Comparison of ENCODE assay signal across 21 mouse cellular contexts in genomic region chr11:94362101-94362500, GRCm38 (mm10). TPM values are rescaled to one million over a fixed set of nuclear protein-coding genes. Genes with fewer than 3 reads are reported as not detected.
DNase-seq lines count a peak whose midpoint lies in the region; ATAC-seq and TF ChIP-seq lines count a peak whose summit lies in the region.
"Had no signal": no experiment of that assay in that cellular context is flagged by ENCODE, and none has a peak within 500 bp of the region (broad histone marks: within the 10 kb centered on the region; RNA-seq: fewer than 3 reads in every experiment).

No protein-coding gene starts in this region.

- no peak overlapping the region for H3K9ac ChIP-seq in liver, postnatal 0 days (replicated peaks)
- H3K9ac ChIP-seq in liver, embryonic 11.5 days (ENCODE audit: low read depth, low read length) = no peak overlapping the region
- H3K9ac ChIP-seq: embryonic facial prominence, embryonic 13.5 days; embryonic facial prominence, embryonic 15.5 days; forebrain, embryonic 12.5 days had no signal

- TF ChIP-seq POLR2A in cerebellum, adult 2 months (IDR thresholded peaks at IDR 0.05; ENCODE audit: borderline replicate concordance, insufficient read depth, low read length) = no peak

- TF ChIP-seq EP300 in liver, postnatal 0 days (IDR thresholded peaks at IDR 0.05; ENCODE audit: low read depth) = no peak

- DNase-seq in cerebellum, adult 2 months = no peak
- no peak for DNase-seq in cerebellum, adult 18-20 months
- DNase-seq in liver, postnatal 0 days = no peak
- DNase-seq in liver, embryonic 11.5 days (ENCODE audit: low spot score) = no peak
- peak; percentile 54 for DNase-seq in adipocyte (ENCODE audit: low spot score)
- DNase-seq: adrenal gland, adult 2 months; adrenal gland, postnatal 10 days; adrenal gland, postnatal 25 days; B cell, adult 2 months; embryo, embryonic 11 days had no signal

- H3K9me3 ChIP-seq in liver, postnatal 0 days (ENCODE audit: low read length) = 0 out of 2 replicates have a peak, but pooled peaks cover 2% of the 10 kb centered on the region
- H3K9me3 ChIP-seq in liver, embryonic 11.5 days (ENCODE audit: control insufficient read depth, low read length) = no peaks in the 10 kb centered on the region
- H3K9me3 ChIP-seq: embryonic facial prominence, embryonic 13.5 days; embryonic facial prominence, embryonic 15.5 days; forebrain, embryonic 10.5 days; forebrain, embryonic 12.5 days; G1E had no signal

- 0 out of 2 replicates have a peak overlapping the region, but pooled peaks have one; percentile 55 for H3K27ac ChIP-seq in cerebellum, adult 2 months (ENCODE audit: insufficient read depth, low read length)
- H3K27ac ChIP-seq in liver, postnatal 0 days (ENCODE audit: low read depth) = no peak overlapping the region
- H3K27ac ChIP-seq in liver, embryonic 11.5 days (ENCODE audit: low read depth, low read length) = no peak overlapping the region
- H3K27ac ChIP-seq: embryonic facial prominence, embryonic 13.5 days; embryonic facial prominence, embryonic 15.5 days; forebrain, embryonic 10.5 days; forebrain, embryonic 12.5 days had no signal

- no peak overlapping the region for H3K4me2 ChIP-seq in liver, postnatal 0 days (ENCODE audit: low read depth, low read length)
- no peak overlapping the region for H3K4me2 ChIP-seq in liver, embryonic 11.5 days
- H3K4me2 ChIP-seq: embryonic facial prominence, embryonic 13.5 days; embryonic facial prominence, embryonic 15.5 days; forebrain, embryonic 12.5 days had no signal

- no peaks in the 10 kb centered on the region for H3K36me3 ChIP-seq in liver, postnatal 0 days (replicated peaks; ENCODE audit: insufficient read depth, low read length)
- H3K36me3 ChIP-seq in liver, embryonic 11.5 days (ENCODE audit: control insufficient read depth, insufficient read depth, low read length) = no peaks in the 10 kb centered on the region
- H3K36me3 ChIP-seq: embryonic facial prominence, embryonic 13.5 days; embryonic facial prominence, embryonic 15.5 days; forebrain, embryonic 10.5 days; forebrain, embryonic 12.5 days; G1E had no signal

- peak; percentile 46 for ATAC-seq in liver, postnatal 0 days
- ATAC-seq in liver, embryonic 11.5 days (replicated peaks; ENCODE audit: low FRiP score) = no peak
- ATAC-seq: activated CD4-positive, CD25-positive, alpha-beta regulatory T cell, adult 4 months; CD4-positive, CD25-positive, alpha-beta regulatory T cell, adult 4 months; forebrain, embryonic 14.5 days; forebrain, embryonic 16.5 days; Patski had no signal

- no peak for TF ChIP-seq CTCF in cerebellum, adult 2 months (IDR thresholded peaks at IDR 0.05; ENCODE audit: borderline replicate concordance, insufficient read depth, low read depth, low read length)
- TF ChIP-seq CTCF in liver, postnatal 0 days (IDR thresholded peaks at IDR 0.05; ENCODE audit: low read depth) = no peak

- peaks cover 27% of the 10 kb centered on the region for H3K4me1 ChIP-seq in cerebellum, adult 2 months (ENCODE audit: control insufficient read depth, insufficient read depth, low read length)
- no peaks in the 10 kb centered on the region for H3K4me1 ChIP-seq in liver, postnatal 0 days (ENCODE audit: insufficient read depth)
- H3K4me1 ChIP-seq in liver, embryonic 11.5 days (replicated peaks; ENCODE audit: control insufficient read depth, insufficient read depth, low read length) = no peaks in the 10 kb centered on the region
- H3K4me1 ChIP-seq: forebrain, embryonic 10.5 days; forebrain, embryonic 12.5 days had no signal

- no peaks in the 10 kb centered on the region for H3K27me3 ChIP-seq in cerebellum, adult 2 months (ENCODE audit: control insufficient read depth, insufficient read depth, low read length)
- H3K27me3 ChIP-seq in liver, postnatal 0 days (ENCODE audit: insufficient read depth, low read length) = no peaks in the 10 kb centered on the region
- 0 out of 2 replicates have a peak, but pooled peaks cover 2% of the 10 kb centered on the region for H3K27me3 ChIP-seq in liver, embryonic 11.5 days (replicated peaks; ENCODE audit: control insufficient read depth, insufficient read depth, low read length)
- H3K27me3 ChIP-seq: embryonic facial prominence, embryonic 13.5 days; embryonic facial prominence, embryonic 15.5 days; forebrain, embryonic 12.5 days; Patski had no signal

- no peak overlapping the region for H3K4me3 ChIP-seq in cerebellum, adult 2 months (replicated peaks; ENCODE audit: insufficient read depth, low read depth, low read length)
- no peak overlapping the region for H3K4me3 ChIP-seq in liver, postnatal 0 days (ENCODE audit: low read depth, low read length)
- H3K4me3 ChIP-seq in liver, embryonic 11.5 days (ENCODE audit: low read depth, low read length) = no peak overlapping the region
- H3K4me3 ChIP-seq: embryonic facial prominence, embryonic 13.5 days; embryonic facial prominence, embryonic 15.5 days; erythroblast, embryonic 14.5 days; forebrain, embryonic 10.5 days; forebrain, embryonic 12.5 days had no signal

- 54% methylated on average over 5 of the region's 5 CpGs for WGBS in cerebellum, adult 2 months
- WGBS in liver, postnatal 0 days (ENCODE audit: insufficient replicate concordance) = 67% methylated on average over 5 of the region's 5 CpGs
- 81% methylated on average over 5 of the region's 5 CpGs for WGBS in liver, embryonic 11.5 days

RNA-seq across cellular contexts. Expression of gene Abcc3, which starts 30.7 kb away (rescaled TPM):
- 0.64 and 0.71 TPM in 2 replicates for polyA plus RNA-seq in cerebellum, adult 2 months (2012; rRNA removed)
- polyA plus RNA-seq in liver, postnatal 0 days (2015; fragmentation: Nextera tagmentation; extraction: Ambion mirVana) = 6.7 and 8.3 TPM in 2 replicates
- polyA plus RNA-seq in liver, embryonic 11.5 days (2014; fragmentation: Nextera tagmentation; extraction: Ambion mirVana) = 3.2 and 6.0 TPM in 2 replicates
- polyA plus RNA-seq: G1E had no signal

RNA-seq across cellular contexts. Expression of gene Ankrd40, which starts 34.3 kb away (rescaled TPM):
- 226 and 243 TPM in 2 replicates for polyA plus RNA-seq in cerebellum, adult 2 months (2012; rRNA removed)
- 8.5 and 9.5 TPM in 2 replicates for polyA plus RNA-seq in liver, postnatal 0 days (2015; fragmentation: Nextera tagmentation; extraction: Ambion mirVana)
- polyA plus RNA-seq in liver, embryonic 11.5 days (2014; fragmentation: Nextera tagmentation; extraction: Ambion mirVana) = 12.7 and 13.2 TPM in 2 replicates

RNA-seq across cellular contexts. Expression of gene Luc7l3, which starts 40.3 kb away (rescaled TPM):
- polyA plus RNA-seq in cerebellum, adult 2 months (2012; rRNA removed) = 154 and 156 TPM in 2 replicates
- 35.8 and 36.5 TPM in 2 replicates for polyA plus RNA-seq in liver, postnatal 0 days (2015; fragmentation: Nextera tagmentation; extraction: Ambion mirVana)
- polyA plus RNA-seq in liver, embryonic 11.5 days (2014; fragmentation: Nextera tagmentation; extraction: Ambion mirVana) = 90.6 and 97.6 TPM in 2 replicates

Comparison
In these comparisons a context has a peak if more than half of its experiments do, and no peak if none do; other contexts are left out.
1. RNA of gene Ankrd40, which starts 34.3 kb away (polyA plus RNA-seq): 226 to 243 TPM in cerebellum, adult 2 months; 12.7 to 13.2 TPM in liver, embryonic 11.5 days and 8.5 to 9.5 TPM in liver, postnatal 0 days; every median in the first group is over 10 times any median in the second.